Mouse (Mus musculus) heart, adult 2 months (tissue): Measurements from ENCODE around the gene Slc51b. TPM values are rescaled to one million over a fixed set of nuclear protein-coding genes. Genes with fewer than 3 reads are reported as not detected.

ENCODE experiments used
- DNase-seq, 2 experiments: peaks; one replicate each; pipeline ENCODE4 v3.0.0; 2021
- H3K27ac ChIP-seq: fragments of 200-600 bp; 2 replicates; pipeline ENCODE4 v1.8.1; 2022
- H3K27me3 ChIP-seq: fragments of 200-500 bp; 2 replicates; pipeline ENCODE4 v1.6.1; 2012; ENCODE audit warnings: mild to moderate bottlenecking, low read length, inconsistent platforms, mixed read lengths; ENCODE audit not compliant: control insufficient read depth, insufficient read depth
- H3K36me3 ChIP-seq: fragments of 200-500 bp; 2 replicates; pipeline ENCODE4 v1.6.1; 2012; ENCODE audit warnings: low read length, inconsistent platforms; ENCODE audit not compliant: control insufficient read depth, insufficient read depth
- H3K4me1 ChIP-seq: fragments of 200-500 bp; 2 replicates; pipeline ENCODE4 v1.6.1; 2011; ENCODE audit warnings: low read length; ENCODE audit not compliant: control insufficient read depth, insufficient read depth
- H3K4me3 ChIP-seq: fragments of 200-600 bp; 2 replicates; pipeline ENCODE4 v1.8.1; 2022
- H3K79me2 ChIP-seq: fragments of 200-500 bp; replicated peaks from 2 replicates; pipeline ENCODE4 v1.6.1; 2012; ENCODE audit warnings: mild to moderate bottlenecking, inconsistent platforms, low read length, moderate library complexity, mixed read lengths; ENCODE audit not compliant: control insufficient read depth, insufficient read depth
- H3K9ac ChIP-seq: fragments of 200-500 bp; 2 replicates; pipeline ENCODE4 v1.6.1; 2012; ENCODE audit warnings: low read depth, mild to moderate bottlenecking, control low read depth, inconsistent platforms, low read length, mixed read lengths
- CTCF ChIP-seq: fragments of 200-600 bp; IDR thresholded peaks from 2 replicates; pipeline ENCODE4 v1.8.1; 2022; ENCODE audit warnings: antibody characterized with exemption, mild to moderate bottlenecking, moderate library complexity
- EP300 ChIP-seq: fragments of 200-500 bp; IDR thresholded peaks from 2 replicates; pipeline ENCODE4 v1.6.1; 2011; ENCODE audit warnings: low read depth, low read length, control low read depth; ENCODE audit not compliant: insufficient read depth
- POLR2A ChIP-seq: fragments of 200-500 bp; IDR thresholded peaks from 2 replicates; pipeline ENCODE4 v1.6.1; 2011; ENCODE audit warnings: mild to moderate bottlenecking, low read depth, low read length, control low read depth; ENCODE audit not compliant: insufficient read depth
- WGBS: fragments of 180-500 bp; shearing (Covaris S2); methylation state at CpG from one replicate; pipeline ENCODE4 v1.1.7; 2018; 5-methylcytosine and 5-hydroxymethylcytosine counted together
- intact Hi-C: fragments of 180-260 bp; cut with DNase I; formaldehyde crosslinking; loops from one replicate; pipeline ENCODE4 v1.15.1; 2025
- polyA plus RNA-seq: library from polyadenylated mRNA; depleted of rRNA; stranded (reverse); fragments of >200 nt; gene quantifications from 2 replicates; pipeline ENCODE4 v1.2.3, GENCODE M21; 2012
- total RNA-seq, 2 experiments: library from RNA; stranded (reverse); gene quantifications; 2 replicates each; pipeline ENCODE4 v1.2.3; 2021

Slc51b gene
- total and polyA plus RNA-seq, 3 experiments = not detected

DNA sequence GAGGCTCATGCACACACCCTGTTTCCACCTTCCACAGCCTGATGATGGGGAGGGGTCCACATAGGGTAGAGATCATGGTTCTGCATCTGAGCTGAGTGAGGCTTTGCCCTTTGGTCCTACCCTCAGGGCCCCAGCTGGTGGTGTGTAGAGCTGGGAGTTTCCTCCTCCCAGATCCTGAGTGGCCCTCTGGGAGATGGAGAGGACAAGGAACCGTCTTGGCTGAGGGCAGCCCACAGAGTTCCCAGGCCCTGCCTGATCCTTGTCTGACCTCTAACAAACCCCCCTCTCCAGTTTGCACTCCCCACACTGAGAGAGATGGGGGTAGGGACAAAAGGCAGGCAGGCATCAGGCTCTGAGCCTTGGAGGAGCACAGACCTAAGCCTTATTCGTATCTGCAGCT is 28.4 kb downstream of the Slc51b start:
- Histone ChIP-seq H3K36me3 (no peaks in the 10 kb centered on the region), H3K9ac (no peak overlapping the region), H3K4me1 (peaks cover 11% of the 10 kb centered on the region), H3K4me3 (no peak overlapping the region), H3K79me2 (no peaks in the 10 kb centered on the region), H3K27me3 (peaks cover 3% of the 10 kb centered on the region; the same call in 1 of the 2 replicates), H3K27ac (peak overlapping the region; percentile 56)
- intact Hi-C loops = no loop called here
- DNase-seq = peak; percentile 37 to 53
- TF ChIP-seq POLR2A = 0 out of 2 replicates have a peak, but pooled peaks have one; percentile 18
- 0 out of 2 replicates have a peak, but pooled peaks have one; percentile 37 for TF ChIP-seq EP300
- TF ChIP-seq CTCF = no peak
- WGBS = 58% methylated on average over 2 of the region's 2 CpGs

- Histone ChIP-seq H3K27me3 (peaks cover 3% of the 10 kb centered on the region; the same call in 1 of the 2 replicates), H3K27ac (peak overlapping the region; percentile 56), H3K4me1 (peaks cover 11% of the 10 kb centered on the region), H3K36me3 (no peaks in the 10 kb centered on the region), H3K4me3 (no peak overlapping the region), H3K9ac (no peak overlapping the region), H3K79me2 (no peaks in the 10 kb centered on the region)
- intact Hi-C loops = loop anchor here (1.0 kb wide), 1 partner anchor 39 kb away; no protein-coding TSS in a partner anchor
- peak; percentile 47 to 49 for DNase-seq
- WGBS = 16% methylated on average over 2 of the region's 2 CpGs
- TF ChIP-seq EP300 (no peak), CTCF (no peak), POLR2A (no peak)
These were observed 29.1 kb downstream of the Slc51b start for GRCm38 (mm10) chr9:65393606-65394005.

GRCm38 (mm10) chr9:65392638-65393364 is 30.0 kb downstream of the Slc51b start:
- peak overlapping the region; percentile 40 for H3K27ac ChIP-seq
- WGBS = 27% methylated on average over 6 of the region's 6 CpGs
- no peaks in the 10 kb centered on the region for H3K36me3 ChIP-seq
- peaks cover 11% of the 10 kb centered on the region for H3K4me1 ChIP-seq
- H3K27me3 ChIP-seq = peaks cover 3% of the 10 kb centered on the region; the same call in 1 of the 2 replicates
- intact Hi-C loops = loop anchor here (1.0 kb wide), 1 partner anchor 40 kb away; no protein-coding TSS in a partner anchor
- TF ChIP-seq EP300 (peak; percentile 34; the same call in 1 of the 2 replicates), POLR2A (no peak), CTCF (peak; percentile 89)
- no peaks in the 10 kb centered on the region for H3K79me2 ChIP-seq
- H3K4me3 ChIP-seq = no peak overlapping the region
- H3K9ac ChIP-seq = no peak overlapping the region
- peak; percentile 64 to 82 for DNase-seq

- DNase-seq = peak in 1 of 2 experiments; percentile 57
These were observed 31.2 kb downstream of the Slc51b start, which contains the start of gene Kbtbd13 for GRCm38 (mm10) chr9:65391613-65391964. TSS of gene Kbtbd13 (minus strand) at chr9:65391652.

DNA sequence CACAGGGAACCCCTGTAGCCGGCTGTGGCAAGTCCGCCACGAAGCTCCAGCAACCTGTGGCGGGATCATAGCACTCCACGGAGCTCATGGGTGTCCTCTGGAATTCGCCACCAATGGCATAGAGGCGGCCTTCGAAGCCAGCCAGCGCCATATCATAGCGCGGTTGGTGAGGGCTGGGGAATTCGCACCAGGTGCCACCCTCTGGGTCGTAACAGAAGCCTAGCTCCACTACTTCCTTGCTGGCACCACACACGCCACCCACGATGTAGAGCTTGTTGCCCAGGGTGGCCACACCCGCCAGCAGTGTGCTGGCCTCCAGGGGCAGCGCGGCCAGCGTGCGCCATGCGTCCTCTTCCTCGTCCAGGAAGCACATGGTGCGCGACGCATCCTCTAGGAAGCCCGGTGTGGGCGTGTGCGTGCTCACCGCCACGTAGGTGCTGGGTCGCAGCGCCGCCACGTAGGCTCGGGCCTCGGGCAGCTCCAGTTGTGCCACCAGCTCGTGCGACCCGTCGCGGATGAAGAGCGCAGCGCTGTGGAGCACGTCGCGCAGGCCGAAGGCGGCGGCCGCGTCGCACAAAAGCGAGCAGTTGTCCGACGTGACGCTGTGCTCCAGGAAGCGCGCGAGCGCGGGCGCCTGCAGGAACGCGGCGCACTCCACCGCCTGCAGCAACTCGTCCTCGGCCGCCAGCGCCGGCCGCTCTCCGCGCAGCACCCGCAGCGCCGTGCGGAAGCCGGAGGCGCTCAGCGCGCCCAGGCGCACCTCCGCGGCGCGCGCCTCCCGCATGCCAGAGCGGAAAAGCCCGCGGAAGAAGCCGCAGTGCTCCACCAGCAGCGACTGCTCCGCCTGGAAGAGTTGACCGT is 31.8 kb downstream of the Slc51b start:
- peaks cover 3% of the 10 kb centered on the region; the same call in 1 of the 2 replicates for H3K27me3 ChIP-seq
- H3K4me3 ChIP-seq = peak overlapping the region; percentile 50
- H3K36me3 ChIP-seq = no peaks in the 10 kb centered on the region
- peak in 1 of 2 experiments; percentile 57 for DNase-seq
- WGBS = 14% methylated on average over 96 of the region's 96 CpGs
- intact Hi-C loops = no loop called here
- peaks cover 11% of the 10 kb centered on the region for H3K4me1 ChIP-seq
- H3K79me2 ChIP-seq = no peaks in the 10 kb centered on the region
- peak overlapping the region; percentile 74 for H3K27ac ChIP-seq
- TF ChIP-seq POLR2A (no peak), EP300 (no peak), CTCF (no peak)
- H3K9ac ChIP-seq = peak overlapping the region; percentile 82

More at GRCm38 (mm10) chr9:65391613-65391964, 31.2 kb downstream of the Slc51b start, which contains the start of gene Kbtbd13:
- WGBS = 23% methylated on average over 8 of the region's 8 CpGs
- H3K36me3 ChIP-seq = no peaks in the 10 kb centered on the region
- peak within 1 kb of the TSS; percentile 50 for H3K4me3 ChIP-seq
- intact Hi-C loops = no loop called here
- H3K4me1 ChIP-seq = peaks cover 11% of the 10 kb centered on the region
- H3K27me3 ChIP-seq = peaks cover 3% of the 10 kb centered on the region; the same call in 1 of the 2 replicates
- peak within 1 kb of the TSS; percentile 82 for H3K9ac ChIP-seq
- no peak for TF ChIP-seq CTCF
- 0 out of 2 replicates have a peak, but pooled peaks have one; percentile 55 for TF ChIP-seq EP300
- no peak for TF ChIP-seq POLR2A
- no peaks in the 10 kb centered on the region for H3K79me2 ChIP-seq
- peak within 1 kb of the TSS; percentile 74 for H3K27ac ChIP-seq
